Mouse (Mus musculus) heart, postnatal 0 days (tissue): ENCODE measurements at regions not wholly inside any gene's neighbourhood (a gene's known extent, or its start where the extent isn't known, plus 50 kb on each side); places are given as distances from the start of the nearest gene placed in this dataset.

ENCODE experiments used
- ATAC-seq: fragments of 200-750 bp; cut with Nextera tagmentation; 2 replicates; pipeline ENCODE4 v1.8.0; 2017; ENCODE audit warnings: low read depth, moderate number of reproducible peaks, moderate library complexity; ENCODE audit not compliant: insufficient read depth
- DNase-seq: peaks from one replicate; pipeline ENCODE4 v3.0.0-alpha.2; 2016; ENCODE audit warnings: low spot score
- H3K27ac ChIP-seq: fragments of 300-500 bp; sonication (generic); 2 replicates; pipeline ENCODE4 v1.5.1; 2014; ENCODE audit warnings: low read depth, mild to moderate bottlenecking
- H3K27me3 ChIP-seq: fragments of 300-500 bp; sonication (generic); 2 replicates; pipeline ENCODE4 v1.6.1; 2014; ENCODE audit warnings: low read length, mixed read lengths; ENCODE audit not compliant: control insufficient read depth, insufficient read depth
- H3K36me3 ChIP-seq: fragments of 300-500 bp; sonication (generic); replicated peaks from 2 replicates; pipeline ENCODE4 v1.6.1; 2014; ENCODE audit warnings: low read length, mixed read lengths; ENCODE audit not compliant: control insufficient read depth, insufficient read depth
- H3K4me1 ChIP-seq: fragments of 300-500 bp; sonication (generic); 2 replicates; pipeline ENCODE4 v1.6.1; 2014; ENCODE audit warnings: antibody characterized with exemption; ENCODE audit not compliant: control insufficient read depth, insufficient read depth
- H3K4me2 ChIP-seq: fragments of 300-500 bp; sonication (generic); 2 replicates; pipeline ENCODE4 v1.6.1; 2014; ENCODE audit warnings: low read depth, mild to moderate bottlenecking, low read length, moderate library complexity
- H3K4me3 ChIP-seq: fragments of 300-500 bp; sonication (generic); 2 replicates; pipeline ENCODE4 v1.5.1; 2014; ENCODE audit warnings: low read depth, low read length
- H3K9ac ChIP-seq: fragments of 300-500 bp; sonication (generic); replicated peaks from 2 replicates; pipeline ENCODE4 v1.6.1; 2014; ENCODE audit warnings: low read depth, low read length, mixed read lengths
- H3K9me3 ChIP-seq: fragments of 300-500 bp; sonication (generic); replicated peaks from 2 replicates; pipeline ENCODE4 v1.6.1; 2016; ENCODE audit warnings: low read length; ENCODE audit not compliant: control insufficient read depth
- CTCF ChIP-seq: IDR thresholded peaks from 2 replicates; pipeline ENCODE4 v1.5.1; 2016; ENCODE audit warnings: antibody characterized with exemption, control low read depth, low read depth
- EP300 ChIP-seq: IDR thresholded peaks from 2 replicates; pipeline ENCODE4 v1.6.1; 2016; ENCODE audit warnings: antibody characterized with exemption, low read depth
- WGBS: fragments of 180-500 bp; shearing (Covaris S2); extraction: QIAGEN DNeasy Blood & Tissue Kit; methylation state at CpG from one replicate; pipeline ENCODE4 v1.1.7; 2014; 5-methylcytosine and 5-hydroxymethylcytosine counted together

- no peak overlapping the region for H3K4me3 ChIP-seq
- H3K9ac ChIP-seq: no peak overlapping the region
- H3K4me1 ChIP-seq: no peaks in the 10 kb centered on the region
- DNase-seq (no peak), ATAC-seq (no peak)
- no peak overlapping the region for H3K27ac ChIP-seq
- H3K9me3 ChIP-seq: no peaks in the 10 kb centered on the region
- H3K27me3 ChIP-seq: no peaks in the 10 kb centered on the region
- WGBS: 68% methylated on average over 2 of the region's 2 CpGs
- TF ChIP-seq CTCF (no peak), EP300 (no peak)
- no peaks in the 10 kb centered on the region for H3K36me3 ChIP-seq
- H3K4me2 ChIP-seq: no peak overlapping the region
Measured at GRCm38 (mm10) chr3:81809604-81810003, 122.8 kb upstream of the Ctso start.

- Histone ChIP-seq H3K9ac (no peak overlapping the region), H3K27ac (no peak overlapping the region), H3K4me3 (no peak overlapping the region), H3K4me1 (no peaks in the 10 kb centered on the region), H3K36me3 (no peaks in the 10 kb centered on the region), H3K27me3 (no peaks in the 10 kb centered on the region), H3K9me3 (no peaks in the 10 kb centered on the region), H3K4me2 (no peak overlapping the region)
- DNase-seq: no peak
- ATAC-seq: no peak
- 40% methylated on average over 2 of the region's 2 CpGs for WGBS
- no peak for TF ChIP-seq EP300
- TF ChIP-seq CTCF: no peak
Measured at GRCm38 (mm10) chr3:81820304-81820703, 112.1 kb upstream of the Ctso start.

GRCm38 (mm10) chr3:81829525-81829924, 102.9 kb upstream of the Ctso start:
- Histone ChIP-seq H3K36me3 (no peaks in the 10 kb centered on the region), H3K9me3 (no peaks in the 10 kb centered on the region), H3K9ac (no peak overlapping the region), H3K4me2 (no peak overlapping the region), H3K27me3 (no peaks in the 10 kb centered on the region), H3K4me3 (no peak overlapping the region), H3K4me1 (no peaks in the 10 kb centered on the region), H3K27ac (no peak overlapping the region)
- ATAC-seq (no peak), DNase-seq (no peak)
- TF ChIP-seq CTCF (no peak), EP300 (no peak)
- WGBS: no CpG with 5 or more reads among the region's 2 CpGs

GRCm38 (mm10) chr3:81829966-81830599, 102.3 kb upstream of the Ctso start:
- TF ChIP-seq EP300 (no peak), CTCF (no peak)
- H3K4me2 ChIP-seq: no peak overlapping the region
- ATAC-seq: no peak
- H3K27ac ChIP-seq: no peak overlapping the region
- H3K27me3 ChIP-seq: no peaks in the 10 kb centered on the region
- no peak for DNase-seq
- no peak overlapping the region for H3K4me3 ChIP-seq
- H3K4me1 ChIP-seq: no peaks in the 10 kb centered on the region
- no peaks in the 10 kb centered on the region for H3K36me3 ChIP-seq
- H3K9ac ChIP-seq: no peak overlapping the region
- no peaks in the 10 kb centered on the region for H3K9me3 ChIP-seq

- Histone ChIP-seq H3K4me2 (peak overlapping the region; percentile 44), H3K27ac (no peak overlapping the region), H3K9ac (no peak overlapping the region), H3K4me1 (no peaks in the 10 kb centered on the region), H3K36me3 (no peaks in the 10 kb centered on the region), H3K4me3 (peak overlapping the region; percentile 26), H3K27me3 (no peaks in the 10 kb centered on the region), H3K9me3 (no peaks in the 10 kb centered on the region)
- TF ChIP-seq CTCF (no peak), EP300 (no peak)
- peak; percentile 30; the same call in 1 of the 2 replicates for ATAC-seq
- DNase-seq: no peak
- WGBS: 6% methylated on average over 11 of the region's 11 CpGs
Measured at GRCm38 (mm10) chr3:81835380-81836157, 96.8 kb upstream of the Ctso start.
